In the genomic region with DNA sequence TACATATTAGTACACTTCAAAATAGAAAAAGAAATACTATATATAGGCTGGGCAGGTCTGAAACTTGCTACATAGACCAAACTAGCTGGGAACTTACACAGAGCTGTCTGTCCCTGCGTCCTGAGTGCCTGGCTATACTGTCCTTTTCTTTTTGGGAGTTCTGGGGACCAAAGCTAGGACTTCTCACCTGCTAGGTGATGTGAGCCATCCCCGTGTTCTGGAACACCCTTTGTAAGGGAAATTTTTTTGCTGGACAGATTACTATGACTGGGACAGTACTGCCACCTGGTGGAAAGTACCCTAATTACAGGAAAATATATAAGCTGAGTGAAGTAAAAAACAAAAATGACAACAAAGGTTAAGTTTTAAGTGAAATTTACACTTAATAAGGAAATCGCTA, we compare ENCODE assay signal across 8 mouse cellular contexts. TPM values are rescaled to one million over a fixed set of nuclear protein-coding genes. Genes with fewer than 3 reads are reported as not detected.
DNase-seq lines count a peak whose midpoint lies in the region; ATAC-seq and TF ChIP-seq lines count a peak whose summit lies in the region.

No protein-coding gene starts in this region.

- TF ChIP-seq EP300 in liver, postnatal 0 days (IDR thresholded peaks at IDR 0.05; ENCODE audit: low read depth) = no peak

- no peaks in the 10 kb centered on the region for H3K27me3 ChIP-seq in cerebellum, adult 2 months (ENCODE audit: control insufficient read depth, insufficient read depth, low read length)
- H3K27me3 ChIP-seq in liver, postnatal 0 days (ENCODE audit: insufficient read depth, low read length) = no peaks in the 10 kb centered on the region
- H3K27me3 ChIP-seq in hindbrain, postnatal 0 days (ENCODE audit: insufficient read depth, low read length) = no peaks in the 10 kb centered on the region
- no peaks in the 10 kb centered on the region for H3K27me3 ChIP-seq in small intestine, adult 2 months (ENCODE audit: control insufficient read depth, insufficient read depth, low read length)

- no peak overlapping the region for H3K4me2 ChIP-seq in liver, postnatal 0 days (ENCODE audit: low read depth, low read length)
- no peak overlapping the region for H3K4me2 ChIP-seq in hindbrain, postnatal 0 days (ENCODE audit: low read depth, low read length)

- H3K36me3 ChIP-seq in liver, postnatal 0 days (replicated peaks; ENCODE audit: insufficient read depth, low read length) = no peaks in the 10 kb centered on the region
- no peaks in the 10 kb centered on the region for H3K36me3 ChIP-seq in hindbrain, postnatal 0 days (ENCODE audit: insufficient read depth, low read length)
- H3K36me3 ChIP-seq in small intestine, adult 2 months (ENCODE audit: control insufficient read depth, insufficient read depth, low read length) = no peaks in the 10 kb centered on the region

- no peak for TF ChIP-seq POLR2A in cerebellum, adult 2 months (IDR thresholded peaks at IDR 0.05; ENCODE audit: borderline replicate concordance, insufficient read depth, low read length)
- no peak for TF ChIP-seq POLR2A in bone marrow, adult 2 months (IDR thresholded peaks at IDR 0.05; ENCODE audit: borderline replicate concordance, control insufficient read depth, low read depth, low read length)
- no peak for TF ChIP-seq POLR2A in small intestine, adult 2 months (IDR thresholded peaks at IDR 0.05; ENCODE audit: low read depth, low read length)

- no peak overlapping the region for H3K27ac ChIP-seq in cerebellum, adult 2 months (ENCODE audit: insufficient read depth, low read length)
- no peak overlapping the region; the same call in 1 of the 2 replicates for H3K27ac ChIP-seq in liver, postnatal 0 days (ENCODE audit: low read depth)
- no peak overlapping the region for H3K27ac ChIP-seq in bone marrow, adult 2 months (ENCODE audit: control insufficient read depth, insufficient read depth, low read depth, low read length, poor library complexity)
- H3K27ac ChIP-seq in hindbrain, postnatal 0 days = no peak overlapping the region
- H3K27ac ChIP-seq in small intestine, adult 2 months (ENCODE audit: insufficient read depth, low read depth, low read length) = no peak overlapping the region

- no peaks in the 10 kb centered on the region for H3K9me3 ChIP-seq in liver, postnatal 0 days (ENCODE audit: low read length)
- H3K9me3 ChIP-seq in hindbrain, postnatal 0 days (ENCODE audit: low read length) = no peaks in the 10 kb centered on the region

- 49% methylated on average over 3 of the region's 3 CpGs for WGBS in cerebellum, adult 2 months
- 27% methylated on average over 3 of the region's 3 CpGs for WGBS in liver, postnatal 0 days (ENCODE audit: insufficient replicate concordance)
- WGBS in bone marrow, adult 2 months = 35% methylated on average over 3 of the region's 3 CpGs
- 32% methylated on average over 3 of the region's 3 CpGs for WGBS in hindbrain, postnatal 0 days
- WGBS in small intestine, adult 2 months = 28% methylated on average over 3 of the region's 3 CpGs

- H3K4me1 ChIP-seq in cerebellum, adult 2 months (ENCODE audit: control insufficient read depth, insufficient read depth, low read length) = no peaks in the 10 kb centered on the region
- H3K4me1 ChIP-seq in liver, postnatal 0 days (ENCODE audit: insufficient read depth) = peaks cover 13% of the 10 kb centered on the region
- no peaks in the 10 kb centered on the region; the same call in 1 of the 2 replicates for H3K4me1 ChIP-seq in bone marrow, adult 2 months (ENCODE audit: control insufficient read depth, insufficient read depth, low read length)
- H3K4me1 ChIP-seq in hindbrain, postnatal 0 days (ENCODE audit: insufficient read depth, low read length) = 0 out of 2 replicates have a peak, but pooled peaks cover under 1% of the 10 kb centered on the region
- H3K4me1 ChIP-seq in small intestine, adult 2 months (ENCODE audit: control insufficient read depth, insufficient read depth, insufficient read length, low read length) = 0 out of 2 replicates have a peak, but pooled peaks cover 3% of the 10 kb centered on the region

- peak; percentile 22 to 33 for DNase-seq in cerebellum, adult 2 months
- DNase-seq in cerebellum, postnatal 4 days (ENCODE audit: low spot score in 2 of 2) = no peak
- peak; percentile 22 for DNase-seq in liver, postnatal 0 days
- DNase-seq in liver = no peak
- no peak for DNase-seq in hindbrain, postnatal 0 days (ENCODE audit: low spot score)
- DNase-seq in gastrocnemius, postnatal 4 days (ENCODE audit: low spot score in 2 of 2) = no peak

- no peak overlapping the region for H3K9ac ChIP-seq in liver, postnatal 0 days (replicated peaks)
- H3K9ac ChIP-seq in hindbrain, postnatal 0 days (replicated peaks; ENCODE audit: low read length) = no peak overlapping the region

- ATAC-seq in liver, postnatal 0 days = peak; percentile 12; the same call in 1 of the 2 replicates
- no peak for ATAC-seq in hindbrain, postnatal 0 days

- peak; percentile 40; the same call in 1 of the 2 replicates for TF ChIP-seq CTCF in cerebellum, adult 2 months (IDR thresholded peaks at IDR 0.05; ENCODE audit: borderline replicate concordance, insufficient read depth, low read depth, low read length)
- TF ChIP-seq CTCF in liver, postnatal 0 days (IDR thresholded peaks at IDR 0.05; ENCODE audit: low read depth) = peak; percentile 72
- TF ChIP-seq CTCF in bone marrow, adult 2 months (IDR thresholded peaks at IDR 0.05; ENCODE audit: control insufficient read depth, insufficient read depth, low read length) = peak; percentile 20; the same call in 1 of the 2 replicates
- TF ChIP-seq CTCF in hindbrain, postnatal 0 days (IDR thresholded peaks at IDR 0.05; ENCODE audit: low read depth) = peak; percentile 47
- peak; percentile 47; the same call in 1 of the 2 replicates for TF ChIP-seq CTCF in small intestine, adult 2 months (IDR thresholded peaks at IDR 0.05; ENCODE audit: extremely low read depth, insufficient read length, insufficient replicate concordance, low read depth, low read length)

- H3K4me3 ChIP-seq in cerebellum, adult 2 months (replicated peaks; ENCODE audit: insufficient read depth, low read depth, low read length) = no peak overlapping the region
- H3K4me3 ChIP-seq in liver, postnatal 0 days (ENCODE audit: low read depth, low read length) = no peak overlapping the region
- H3K4me3 ChIP-seq in bone marrow, adult 2 months (replicated peaks; ENCODE audit: control insufficient read depth, low read depth, low read length) = no peak overlapping the region
- H3K4me3 ChIP-seq in hindbrain, postnatal 0 days (ENCODE audit: low read length) = no peak overlapping the region
- no peak overlapping the region for H3K4me3 ChIP-seq in small intestine, adult 2 months (ENCODE audit: low read depth, low read length)

RNA-seq across cellular contexts. Expression of gene Mrps33, which starts 28.2 kb away (rescaled TPM):
- polyA plus RNA-seq in cerebellum, adult 2 months (2012; rRNA removed) = 284 and 308 TPM in 2 replicates
- polyA plus RNA-seq in liver, postnatal 0 days (2015; fragmentation: Nextera tagmentation; extraction: Ambion mirVana) = 90.9 and 100.0 TPM in 2 replicates
- 56.5 and 71.8 TPM in 2 replicates for polyA plus RNA-seq in bone marrow, adult 2 months (2011; ENCODE audit: insufficient read depth, insufficient read length, low replicate concordance, missing spikeins)
- 14.7 and 29.3 TPM in 2 replicates for total RNA-seq in hindbrain, postnatal 0 days (2014; rRNA removed)
- polyA plus RNA-seq in hindbrain, postnatal 0 days (2015; fragmentation: Nextera tagmentation; extraction: Ambion mirVana) = 205 and 218 TPM in 2 replicates
- 11.4 and 15.4 TPM in 2 replicates for polyA plus RNA-seq in small intestine, adult 2 months (2012; rRNA removed)
- 10 to 100 TPM; 53.4 to 56.0 TPM for total RNA-seq in gastrocnemius, postnatal 4 days (2021)

RNA-seq across cellular contexts. Expression of gene Braf, which starts 57.4 kb away (rescaled TPM):
- 33.8 and 35.9 TPM in 2 replicates for polyA plus RNA-seq in cerebellum, adult 2 months (2012; rRNA removed)
- polyA plus RNA-seq in liver, postnatal 0 days (2015; fragmentation: Nextera tagmentation; extraction: Ambion mirVana) = 2.2 and 2.7 TPM in 2 replicates
- 6.7 and 11.6 TPM in 2 replicates for polyA plus RNA-seq in bone marrow, adult 2 months (2011; ENCODE audit: insufficient read depth, insufficient read length, low replicate concordance, missing spikeins)
- 37.7 and 49.6 TPM in 2 replicates for total RNA-seq in hindbrain, postnatal 0 days (2014; rRNA removed)
- 16.7 and 17.3 TPM in 2 replicates for polyA plus RNA-seq in hindbrain, postnatal 0 days (2015; fragmentation: Nextera tagmentation; extraction: Ambion mirVana)
- polyA plus RNA-seq in small intestine, adult 2 months (2012; rRNA removed) = 2.2 TPM in 2 replicates
- total RNA-seq in gastrocnemius, postnatal 4 days (2021) = 10 to 100 TPM; 17.8 to 18.1 TPM

Comparison
In these comparisons a context has a peak if more than half of its experiments do, and no peak if none do; other contexts are left out.
1. DNase-seq: peak in cerebellum, adult 2 months (2 of 2) and liver, postnatal 0 days (single experiment); none in cerebellum, postnatal 4 days (0 of 2), liver (single experiment), hindbrain, postnatal 0 days (single experiment) and gastrocnemius, postnatal 4 days (0 of 2).
2. CTCF ChIP-seq: peak in every context shown above with its lines; median percentile 72 in liver, postnatal 0 days; 47 in hindbrain, postnatal 0 days; 47 in small intestine, adult 2 months; 40 in cerebellum, adult 2 months; 20 in bone marrow, adult 2 months.